Mouse (Mus musculus): ENCODE measurements around the gene Nrk. TPM values are rescaled to one million over a fixed set of nuclear protein-coding genes. Genes with fewer than 3 reads are reported as not detected.

Nrk gene
- 18.4 and 23.1 TPM in 2 replicates for polyA plus RNA-seq (2014; fragmentation: Nextera tagmentation; extraction: Ambion mirVana)

DNA sequence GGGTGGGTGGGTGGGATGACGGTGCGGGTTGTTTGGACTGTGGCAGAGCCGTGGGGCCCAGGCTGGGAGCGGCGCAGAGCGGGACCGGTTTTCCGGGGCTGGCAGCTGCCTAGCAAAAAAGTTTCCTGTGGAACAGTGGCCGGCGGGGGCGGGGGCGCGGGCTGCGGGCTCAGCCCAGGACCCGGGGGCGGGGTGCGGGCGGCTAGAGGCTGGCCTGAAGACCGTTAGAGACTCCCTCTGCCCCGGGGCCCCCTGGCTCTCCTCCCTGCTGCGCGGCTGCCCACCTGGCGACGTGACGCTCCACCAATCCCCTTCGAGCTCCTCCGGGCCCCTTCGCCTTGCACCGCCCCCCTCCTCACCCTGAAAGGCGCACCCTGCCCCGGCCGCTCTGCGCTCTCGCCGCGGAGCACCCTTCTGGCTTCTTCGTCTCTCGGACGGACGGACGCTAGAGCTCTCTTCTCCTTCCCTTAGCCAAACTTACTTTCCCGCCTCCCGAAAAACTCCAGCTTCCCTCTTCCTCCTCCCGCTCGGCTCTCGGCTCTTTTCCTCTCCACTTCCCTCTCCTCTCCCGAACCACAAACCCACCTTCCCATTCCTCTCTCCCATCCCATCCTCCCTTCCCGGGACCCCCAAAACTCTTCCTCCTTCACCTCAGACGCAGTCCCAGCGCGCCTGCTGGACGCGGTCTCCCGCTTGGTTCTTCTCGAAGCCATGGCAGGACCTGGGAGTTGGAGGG lies at the start of gene Nrk:
Nrk (plus strand) TSS at position 390 of the 736 bp plus-strand sequence.
- Histone ChIP-seq H3K27ac (ENCODE audit: low read depth) (no peak within 1 kb of the TSS; the same call in 1 of the 2 replicates), H3K4me3 (ENCODE audit: low read depth, low read length) (peak within 1 kb of the TSS; percentile 36), H3K4me2 (peak within 1 kb of the TSS; percentile 70), H3K4me1 (ENCODE audit: insufficient read depth) (no peaks in the 10 kb centered on the region), H3K9ac (peak within 1 kb of the TSS; percentile 47), H3K9me3 (ENCODE audit: low read depth, low read length) (no peaks in the 10 kb centered on the region), H3K27me3 (ENCODE audit: insufficient read depth, low read length) (no peaks in the 10 kb centered on the region), H3K36me3 (ENCODE audit: insufficient read depth) (no peaks in the 10 kb centered on the region)
- ATAC-seq (ENCODE audit: insufficient read depth): peak; percentile 97
- no peak for TF ChIP-seq CTCF (IDR thresholded peaks at IDR 0.05; ENCODE audit: low read depth)
- peak; percentile 60 for DNase-seq
- WGBS: 10% methylated on average over 43 of the region's 55 CpGs

DNA sequence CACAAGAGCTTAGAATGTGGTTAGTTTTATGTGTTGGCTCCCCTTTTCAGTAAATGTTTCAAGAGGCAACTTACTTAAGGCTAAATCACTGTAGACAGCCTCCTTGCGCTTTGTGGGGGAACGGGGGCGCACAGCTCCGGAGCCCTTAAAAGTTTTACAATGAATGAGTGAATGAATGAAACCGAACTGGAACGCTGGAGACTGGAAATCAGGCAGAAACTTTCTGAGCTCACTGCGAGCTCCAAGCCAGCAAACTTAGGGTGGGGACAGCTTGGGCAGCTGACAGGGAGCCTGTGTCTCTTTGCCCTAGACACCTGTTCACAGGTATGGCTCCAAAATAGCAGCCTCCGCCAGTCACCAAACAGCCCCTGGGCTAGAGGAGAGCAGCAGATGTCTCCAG lies 864 bp upstream of the Nrk start:
- DNase-seq: peak; percentile 28
- H3K36me3 ChIP-seq (ENCODE audit: insufficient read depth): no peaks in the 10 kb centered on the region
- H3K9ac ChIP-seq: 0 out of 2 replicates have a peak overlapping the region, but pooled peaks have one; percentile 9
- H3K4me1 ChIP-seq (ENCODE audit: insufficient read depth): no peaks in the 10 kb centered on the region
- TF ChIP-seq CTCF (IDR thresholded peaks at IDR 0.05; ENCODE audit: low read depth): no peak
- WGBS: 15% methylated on average over 8 of the region's 8 CpGs
- peak; percentile 18; the same call in 1 of the 2 replicates for ATAC-seq (ENCODE audit: insufficient read depth)
- H3K27ac ChIP-seq (ENCODE audit: low read depth): no peak overlapping the region
- peak overlapping the region; percentile 70 for H3K4me2 ChIP-seq
- peak overlapping the region; percentile 36 for H3K4me3 ChIP-seq (ENCODE audit: low read depth, low read length)
- no peaks in the 10 kb centered on the region for H3K27me3 ChIP-seq (ENCODE audit: insufficient read depth, low read length)
- H3K9me3 ChIP-seq (ENCODE audit: low read depth, low read length): no peaks in the 10 kb centered on the region

- DNase-seq (peak; percentile 14), ATAC-seq (ENCODE audit: insufficient read depth) (peak; percentile 30; the same call in 1 of the 2 replicates)
- H3K4me3 ChIP-seq (ENCODE audit: low read depth, low read length): peak overlapping the region; percentile 36
- H3K9me3 ChIP-seq (ENCODE audit: low read depth, low read length): no peaks in the 10 kb centered on the region
- H3K27ac ChIP-seq (ENCODE audit: low read depth): no peak overlapping the region
- no peak for TF ChIP-seq CTCF (IDR thresholded peaks at IDR 0.05; ENCODE audit: low read depth)
- no peaks in the 10 kb centered on the region for H3K36me3 ChIP-seq (ENCODE audit: insufficient read depth)
- peak overlapping the region; percentile 70 for H3K4me2 ChIP-seq
- WGBS: 20% methylated on average over 12 of the region's 12 CpGs
- no peaks in the 10 kb centered on the region for H3K27me3 ChIP-seq (ENCODE audit: insufficient read depth, low read length)
- H3K9ac ChIP-seq: peak overlapping the region; percentile 47
- no peaks in the 10 kb centered on the region for H3K4me1 ChIP-seq (ENCODE audit: insufficient read depth)
Measured at GRCm38 (mm10) chrX:138914777-138915114, 516 bp downstream of the Nrk start.

GRCm38 (mm10) chrX:138919030-138919429 lies 4.8 kb downstream of the Nrk start:
- H3K27me3 ChIP-seq (ENCODE audit: insufficient read depth, low read length): no peaks in the 10 kb centered on the region
- no peak overlapping the region for H3K4me2 ChIP-seq
- ATAC-seq (ENCODE audit: insufficient read depth): no peak
- H3K27ac ChIP-seq (ENCODE audit: low read depth): no peak overlapping the region
- no peaks in the 10 kb centered on the region for H3K36me3 ChIP-seq (ENCODE audit: insufficient read depth)
- H3K4me1 ChIP-seq (ENCODE audit: insufficient read depth): no peaks in the 10 kb centered on the region
- H3K9me3 ChIP-seq (ENCODE audit: low read depth, low read length): no peaks in the 10 kb centered on the region
- DNase-seq: peak; percentile 4
- no peak overlapping the region for H3K9ac ChIP-seq
- peak; percentile 34 for TF ChIP-seq CTCF (IDR thresholded peaks at IDR 0.05; ENCODE audit: low read depth)
- no peak overlapping the region for H3K4me3 ChIP-seq (ENCODE audit: low read depth, low read length)
- 50% methylated on average over 7 of the region's 7 CpGs for WGBS

DNA sequence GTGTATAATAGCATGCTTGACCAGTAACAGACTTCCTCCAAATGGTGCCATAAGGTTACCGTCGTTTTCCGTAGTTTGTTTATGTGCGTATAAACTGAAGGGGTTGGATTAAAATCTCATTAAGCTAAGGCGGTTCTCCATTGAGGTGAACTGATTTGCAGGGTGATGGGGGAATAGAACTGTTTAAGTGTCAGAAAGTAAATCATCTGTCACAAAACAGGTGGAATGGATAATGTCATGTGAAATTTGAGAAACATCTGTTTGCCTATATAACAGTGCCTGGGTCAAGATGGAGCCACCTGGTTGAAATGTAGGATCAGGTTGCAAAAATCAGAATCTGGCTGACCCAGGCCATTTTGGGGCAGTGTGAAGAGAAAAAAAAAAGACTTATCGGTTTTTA lies 29.7 kb downstream of the Nrk start:
- Histone ChIP-seq H3K4me3 (ENCODE audit: low read depth, low read length) (no peak overlapping the region), H3K9me3 (ENCODE audit: low read depth, low read length) (no peaks in the 10 kb centered on the region), H3K27ac (ENCODE audit: low read depth) (no peak overlapping the region), H3K27me3 (ENCODE audit: insufficient read depth, low read length) (no peaks in the 10 kb centered on the region), H3K4me2 (no peak overlapping the region), H3K4me1 (ENCODE audit: insufficient read depth) (no peaks in the 10 kb centered on the region), H3K36me3 (ENCODE audit: insufficient read depth) (no peaks in the 10 kb centered on the region), H3K9ac (no peak overlapping the region)
- TF ChIP-seq CTCF (IDR thresholded peaks at IDR 0.05; ENCODE audit: low read depth): no peak
- whole genome bisulfite sequencing: 65% methylated on average over 6 of the region's 6 CpGs
- no peak for DNase-seq
- no peak for ATAC-seq (ENCODE audit: insufficient read depth)

DNA sequence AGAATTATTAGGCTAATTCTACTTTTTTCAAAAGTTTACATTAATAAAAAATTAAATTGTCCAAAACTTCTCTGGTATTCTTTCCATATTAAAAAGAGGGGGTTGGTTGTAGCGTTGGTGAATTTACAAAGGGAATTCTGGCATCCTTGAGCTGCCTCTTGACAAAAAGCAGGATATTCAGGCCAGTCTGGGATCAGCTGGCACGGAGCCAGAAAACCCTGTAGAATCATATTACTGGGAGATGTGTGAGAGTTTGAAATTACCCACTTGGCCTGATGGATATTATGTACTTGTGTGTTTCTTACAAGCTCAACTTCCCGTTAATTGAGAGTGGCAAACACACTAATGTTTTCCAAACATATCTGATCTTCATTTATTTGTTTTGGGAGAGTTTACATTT lies 46.5 kb downstream of the Nrk start:
- DNase-seq (peak; percentile 84), ATAC-seq (ENCODE audit: insufficient read depth) (0 out of 2 replicates have a peak, but pooled peaks have one; percentile 52)
- Histone ChIP-seq H3K27me3 (ENCODE audit: insufficient read depth, low read length) (no peaks in the 10 kb centered on the region), H3K9ac (no peak overlapping the region), H3K4me1 (ENCODE audit: insufficient read depth) (no peaks in the 10 kb centered on the region), H3K4me2 (no peak overlapping the region), H3K27ac (ENCODE audit: low read depth) (no peak overlapping the region), H3K4me3 (ENCODE audit: low read depth, low read length) (no peak overlapping the region), H3K9me3 (ENCODE audit: low read depth, low read length) (no peaks in the 10 kb centered on the region), H3K36me3 (ENCODE audit: insufficient read depth) (no peaks in the 10 kb centered on the region)
- WGBS: 23% methylated on average over 3 of the region's 3 CpGs
- no peak for TF ChIP-seq CTCF (IDR thresholded peaks at IDR 0.05; ENCODE audit: low read depth)

DNA sequence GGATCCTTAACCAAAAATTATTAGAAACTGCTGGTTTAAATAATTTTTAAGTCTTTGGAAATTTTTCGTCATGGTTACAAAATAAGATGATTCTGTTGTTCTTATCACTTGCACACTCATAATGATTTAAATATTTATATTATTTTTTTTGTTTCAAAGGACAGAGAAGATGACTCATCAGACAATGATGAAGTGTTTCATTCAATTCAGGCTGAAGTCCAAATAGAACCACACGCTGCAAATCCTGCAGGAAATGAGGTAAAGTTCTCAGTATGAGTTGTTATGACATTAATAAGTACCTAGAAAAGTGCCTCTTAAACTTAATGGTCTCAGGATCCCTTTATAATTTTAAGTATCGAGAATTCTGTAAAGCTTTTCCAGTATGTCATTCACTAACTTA lies 64.3 kb downstream of the Nrk start:
- 36% methylated on average over 3 of the region's 3 CpGs for WGBS
- ATAC-seq (ENCODE audit: insufficient read depth): no peak; the same call in 1 of the 2 replicates
- DNase-seq: peak; percentile 53

More for the DNA sequence above, 64.3 kb downstream of the Nrk start:
- H3K36me3 ChIP-seq (ENCODE audit: insufficient read depth): 0 out of 2 replicates have a peak, but pooled peaks cover 5% of the 10 kb centered on the region
- H3K4me2 ChIP-seq: no peak overlapping the region
- H3K9me3 ChIP-seq (ENCODE audit: low read depth, low read length): no peaks in the 10 kb centered on the region
- H3K27ac ChIP-seq (ENCODE audit: low read depth): no peak overlapping the region
- H3K27me3 ChIP-seq (ENCODE audit: insufficient read depth, low read length): no peaks in the 10 kb centered on the region
- H3K9ac ChIP-seq: no peak overlapping the region
- no peak for TF ChIP-seq CTCF (IDR thresholded peaks at IDR 0.05; ENCODE audit: low read depth)
- H3K4me1 ChIP-seq (ENCODE audit: insufficient read depth): no peaks in the 10 kb centered on the region
- H3K4me3 ChIP-seq (ENCODE audit: low read depth, low read length): no peak overlapping the region

Measured in lung, embryonic 14.5 days (tissue).